Mouse (Mus musculus) ovary, postnatal 10 days (tissue): ENCODE measurements around the gene Prpf38b.

Source experiments
- DNase-seq: peaks from one replicate; pipeline ENCODE4 v3.0.0; 2022; ENCODE audit warnings: low spot score

Gene Prpf38b

GRCm38 (mm10) chr3:108911548-108912413 is at the start of gene Prpf38b:
Gene Prpf38b, minus strand, starts transcription at chr3:108911727.
- peak; percentile 90 for DNase-seq

GRCm38 (mm10) chr3:108961226-108961625 is 49.7 kb upstream of the Prpf38b start:
- DNase-seq: no peak

GRCm38 (mm10) chr3:108959680-108960295 is 48.3 kb upstream of the Prpf38b start:
- no peak for DNase-seq

- DNase-seq: no peak
Measured at GRCm38 (mm10) chr3:108957976-108958375, 46.4 kb upstream of the Prpf38b start.

- DNase-seq: no peak
Measured at GRCm38 (mm10) chr3:108940996-108941395, 29.5 kb upstream of the Prpf38b start.

GRCm38 (mm10) chr3:108940001-108940633 is 28.6 kb upstream of the Prpf38b start, which contains the start of gene Gm9857:
Gene Gm9857, minus strand, starts transcription at chr3:108940445.
- no peak for DNase-seq

- no peak for DNase-seq
Measured at GRCm38 (mm10) chr3:108939573-108939972, 28.0 kb upstream of the Prpf38b start, which contains the start of gene Henmt1. Gene Henmt1, plus strand, starts transcription at chr3:108939873.

GRCm38 (mm10) chr3:108938691-108939090 is 27.2 kb upstream of the Prpf38b start:
- DNase-seq: no peak

- no peak for DNase-seq
Measured at GRCm38 (mm10) chr3:108933557-108933956, 22.0 kb upstream of the Prpf38b start.

GRCm38 (mm10) chr3:108926308-108926707 is 14.8 kb upstream of the Prpf38b start:
- no peak for DNase-seq

GRCm38 (mm10) chr3:108925677-108926076 is 14.2 kb upstream of the Prpf38b start:
- no peak for DNase-seq

- DNase-seq: no peak
Measured at GRCm38 (mm10) chr3:108921822-108922221, 10.3 kb upstream of the Prpf38b start.

GRCm38 (mm10) chr3:108920442-108921070 is 9.0 kb upstream of the Prpf38b start:
- DNase-seq: no peak

GRCm38 (mm10) chr3:108918852-108919251 is 7.3 kb upstream of the Prpf38b start:
- DNase-seq: no peak

- DNase-seq: no peak
Measured at GRCm38 (mm10) chr3:108917986-108918385, 6.5 kb upstream of the Prpf38b start.

GRCm38 (mm10) chr3:108916857-108917256 is 5.3 kb upstream of the Prpf38b start:
- no peak for DNase-seq

GRCm38 (mm10) chr3:108915999-108916398 is 4.5 kb upstream of the Prpf38b start:
- no peak for DNase-seq

- DNase-seq: peak; percentile 36
Measured at GRCm38 (mm10) chr3:108911081-108911547, 413 bp downstream of the Prpf38b start.

GRCm38 (mm10) chr3:108910303-108911080 is 1.0 kb downstream of the Prpf38b start:
- no peak for DNase-seq

GRCm38 (mm10) chr3:108902934-108903333 is 8.6 kb downstream of the Prpf38b start:
- no peak for DNase-seq

GRCm38 (mm10) chr3:108902038-108902437 is 9.5 kb downstream of the Prpf38b start:
- DNase-seq: no peak
